Comparison of ENCODE assay signal across 14 mouse cellular contexts in the genomic region with DNA sequence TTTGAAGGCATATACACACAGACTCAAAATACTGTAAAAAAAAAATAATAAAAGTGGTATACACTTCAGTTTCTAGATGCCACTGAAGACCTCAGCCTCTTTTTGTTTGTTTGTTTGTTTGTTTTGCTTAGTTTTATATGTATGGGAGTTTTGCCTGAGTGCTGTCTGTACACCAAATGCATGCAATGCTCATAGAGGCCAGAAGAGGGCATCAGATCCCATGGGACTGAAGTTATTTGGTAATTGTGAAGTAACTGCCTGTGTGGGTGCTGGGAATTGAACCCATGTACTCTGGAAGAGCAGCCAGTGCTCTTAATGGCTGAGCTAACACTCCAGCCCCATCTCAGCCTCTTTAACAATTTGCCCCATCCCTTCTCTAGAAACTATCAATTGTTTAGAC. TPM values are rescaled to one million over a fixed set of nuclear protein-coding genes. Genes with fewer than 3 reads are reported as not detected.
DNase-seq lines count a peak whose midpoint lies in the region; ATAC-seq and TF ChIP-seq lines count a peak whose summit lies in the region.
"Had no signal": no experiment of that assay in that cellular context is flagged by ENCODE, and none has a peak within 500 bp of the region (broad histone marks: within the 10 kb centered on the region; RNA-seq: fewer than 3 reads in every experiment).

No protein-coding gene starts in this region.

- no peaks in the 10 kb centered on the region for H3K79me2 ChIP-seq in heart, adult 2 months (replicated peaks; ENCODE audit: control insufficient read depth, insufficient read depth, low read length)

- H3K4me3 ChIP-seq in heart, adult 2 months = no peak overlapping the region
- H3K4me3 ChIP-seq in heart, embryonic 11.5 days (ENCODE audit: low read depth, low read length) = no peak overlapping the region
- no peak overlapping the region for H3K4me3 ChIP-seq in midbrain, embryonic 10.5 days
- H3K4me3 ChIP-seq in midbrain, embryonic 15.5 days = no peak overlapping the region
- H3K4me3 ChIP-seq in small intestine, adult 2 months (ENCODE audit: low read depth, low read length) = no peak overlapping the region
- H3K4me3 ChIP-seq: megakaryocyte, embryonic 14.5 days; stomach, embryonic 15.5 days had no signal

- no peak overlapping the region for H3K4me2 ChIP-seq in heart, embryonic 11.5 days
- no peak overlapping the region for H3K4me2 ChIP-seq in midbrain, embryonic 15.5 days
- H3K4me2 ChIP-seq: stomach, embryonic 15.5 days had no signal

- peak; percentile 58 for TF ChIP-seq CTCF in heart, adult 2 months (IDR thresholded peaks at IDR 0.05)
- peak; percentile 16; the same call in 1 of the 2 replicates for TF ChIP-seq CTCF in small intestine, adult 2 months (IDR thresholded peaks at IDR 0.05; ENCODE audit: extremely low read depth, insufficient read length, insufficient replicate concordance, low read depth, low read length)

- no peaks in the 10 kb centered on the region for H3K9me3 ChIP-seq in heart, embryonic 11.5 days (replicated peaks; ENCODE audit: control insufficient read depth, low read length)
- H3K9me3 ChIP-seq in midbrain, embryonic 10.5 days (replicated peaks) = no peaks in the 10 kb centered on the region
- H3K9me3 ChIP-seq in midbrain, embryonic 15.5 days = no peaks in the 10 kb centered on the region
- H3K9me3 ChIP-seq: megakaryocyte, embryonic 14.5 days; stomach, embryonic 15.5 days had no signal

- H3K27me3 ChIP-seq in heart, adult 2 months (ENCODE audit: control insufficient read depth, insufficient read depth, low read length) = no peaks in the 10 kb centered on the region
- H3K27me3 ChIP-seq in heart, embryonic 11.5 days (ENCODE audit: control insufficient read depth, insufficient read depth, low read length) = peaks cover 7% of the 10 kb centered on the region; the same call in 1 of the 2 replicates
- peaks cover 35% of the 10 kb centered on the region for H3K27me3 ChIP-seq in midbrain, embryonic 10.5 days (ENCODE audit: low read depth, poor library complexity, severe bottlenecking)
- no peaks in the 10 kb centered on the region; the same call in 1 of the 2 replicates for H3K27me3 ChIP-seq in midbrain, embryonic 15.5 days (replicated peaks)
- H3K27me3 ChIP-seq in small intestine, adult 2 months (ENCODE audit: control insufficient read depth, insufficient read depth, low read length) = no peaks in the 10 kb centered on the region
- H3K27me3 ChIP-seq: Patski; stomach, embryonic 15.5 days had no signal

- no peak overlapping the region for H3K9ac ChIP-seq in heart, adult 2 months (ENCODE audit: low read depth, low read length)
- no peak overlapping the region for H3K9ac ChIP-seq in heart, embryonic 11.5 days (ENCODE audit: low read depth, low read length)
- H3K9ac ChIP-seq in midbrain, embryonic 15.5 days = no peak overlapping the region
- H3K9ac ChIP-seq: stomach, embryonic 15.5 days had no signal

- no peak for TF ChIP-seq POLR2A in heart, adult 2 months (IDR thresholded peaks at IDR 0.05; ENCODE audit: insufficient read depth, low read depth, low read length)
- TF ChIP-seq POLR2A in small intestine, adult 2 months (IDR thresholded peaks at IDR 0.05; ENCODE audit: low read depth, low read length) = no peak

- no peak for TF ChIP-seq EP300 in heart, adult 2 months (IDR thresholded peaks at IDR 0.05; ENCODE audit: insufficient read depth, low read depth, low read length)

- H3K4me1 ChIP-seq in heart, adult 2 months (ENCODE audit: control insufficient read depth, insufficient read depth, low read length) = no peaks in the 10 kb centered on the region
- H3K4me1 ChIP-seq in heart, embryonic 11.5 days (ENCODE audit: control insufficient read depth, insufficient read depth, low read length) = peaks cover 27% of the 10 kb centered on the region
- peaks cover 29% of the 10 kb centered on the region for H3K4me1 ChIP-seq in midbrain, embryonic 10.5 days
- peaks cover 9% of the 10 kb centered on the region for H3K4me1 ChIP-seq in midbrain, embryonic 15.5 days
- H3K4me1 ChIP-seq in small intestine, adult 2 months (ENCODE audit: control insufficient read depth, insufficient read depth, insufficient read length, low read length) = peaks cover 9% of the 10 kb centered on the region

- H3K36me3 ChIP-seq in heart, adult 2 months (ENCODE audit: control insufficient read depth, insufficient read depth, low read length) = no peaks in the 10 kb centered on the region
- no peaks in the 10 kb centered on the region for H3K36me3 ChIP-seq in heart, embryonic 11.5 days (ENCODE audit: control insufficient read depth, insufficient read depth, low read length)
- H3K36me3 ChIP-seq in midbrain, embryonic 10.5 days = no peaks in the 10 kb centered on the region
- H3K36me3 ChIP-seq in midbrain, embryonic 15.5 days (replicated peaks) = no peaks in the 10 kb centered on the region
- no peaks in the 10 kb centered on the region for H3K36me3 ChIP-seq in small intestine, adult 2 months (ENCODE audit: control insufficient read depth, insufficient read depth, low read length)
- H3K36me3 ChIP-seq: stomach, embryonic 15.5 days had no signal

- intact Hi-C loops in heart, adult 2 months (cut with DNase I) = no loop called here

- ATAC-seq in heart, embryonic 11.5 days (replicated peaks; ENCODE audit: insufficient number of reproducible peaks, low FRiP score, low TSS enrichment) = no peak
- ATAC-seq in midbrain, embryonic 15.5 days (replicated peaks) = no peak
- ATAC-seq: intestine, embryonic 16.5 days; Patski had no signal

- DNase-seq in heart, adult 2 months = no peak
- DNase-seq in midbrain, embryonic 10.5 days (ENCODE audit: low spot score) = peak; percentile 34
- peak; percentile 56 for DNase-seq in adipocyte (ENCODE audit: low spot score)
- no peak for DNase-seq in urinary bladder, postnatal 10 days (ENCODE audit: low spot score)
- no peak for DNase-seq in frontal cortex, postnatal 14 days (ENCODE audit: low spot score in 2 of 2)
- DNase-seq: heart, adult 11 months had no signal

- no peak overlapping the region for H3K27ac ChIP-seq in heart, adult 2 months
- no peak overlapping the region for H3K27ac ChIP-seq in heart, embryonic 11.5 days (ENCODE audit: low read depth, low read length)
- no peak overlapping the region for H3K27ac ChIP-seq in midbrain, embryonic 10.5 days (replicated peaks)
- no peak overlapping the region for H3K27ac ChIP-seq in midbrain, embryonic 15.5 days
- H3K27ac ChIP-seq in small intestine, adult 2 months (ENCODE audit: insufficient read depth, low read depth, low read length) = no peak overlapping the region
- H3K27ac ChIP-seq: stomach, embryonic 15.5 days had no signal

RNA-seq across cellular contexts. Expression of gene Smim1, which starts 2.6 kb away (rescaled TPM):
- 1 to 10 TPM; 5.7 to 7.8 TPM for total RNA-seq in heart, adult 2 months (2021)
- 24.7 and 29.2 TPM in 2 replicates for polyA plus RNA-seq in heart, adult 2 months (2012; rRNA removed)
- polyA plus RNA-seq in heart, embryonic 11.5 days (2014; fragmentation: Nextera tagmentation; extraction: Ambion mirVana) = 95.7 and 104 TPM in 2 replicates
- polyA plus RNA-seq in midbrain, embryonic 10.5 days (2016; fragmentation: Nextera tagmentation; extraction: Ambion mirVana) = 18.4 and 21.2 TPM in 2 replicates
- polyA plus RNA-seq in midbrain, embryonic 15.5 days (2015; fragmentation: Nextera tagmentation; extraction: Ambion mirVana) = 8.2 and 11.5 TPM in 2 replicates
- polyA plus RNA-seq in small intestine, adult 2 months (2012; rRNA removed) = 6.5 and 11.0 TPM in 2 replicates

RNA-seq across cellular contexts. Expression of gene Ccdc27, which starts 13.8 kb away (rescaled TPM):
- total RNA-seq in heart, adult 2 months (2021) = not detected
- polyA plus RNA-seq in heart, adult 2 months (2012; rRNA removed) = not detected in 2 replicates
- polyA plus RNA-seq in heart, embryonic 11.5 days (2014; fragmentation: Nextera tagmentation; extraction: Ambion mirVana) = not detected in 2 replicates
- not detected in 2 replicates for polyA plus RNA-seq in midbrain, embryonic 10.5 days (2016; fragmentation: Nextera tagmentation; extraction: Ambion mirVana)
- not detected in 2 replicates for polyA plus RNA-seq in midbrain, embryonic 15.5 days (2015; fragmentation: Nextera tagmentation; extraction: Ambion mirVana)
- polyA plus RNA-seq in small intestine, adult 2 months (2012; rRNA removed) = not detected in 2 replicates
- polyA plus RNA-seq: erythroblast, embryonic 14.5 days; intestine, embryonic 16.5 days had no signal

RNA-seq across cellular contexts. Expression of gene Lrrc47, which starts 17.1 kb away (rescaled TPM):
- total RNA-seq in heart, adult 2 months (2021) = 10 to 100 TPM; 28.6 to 28.7 TPM
- polyA plus RNA-seq in heart, adult 2 months (2012; rRNA removed) = 29.7 and 35.6 TPM in 2 replicates
- 13.4 and 14.7 TPM in 2 replicates for polyA plus RNA-seq in heart, embryonic 11.5 days (2014; fragmentation: Nextera tagmentation; extraction: Ambion mirVana)
- 21.3 and 23.0 TPM in 2 replicates for polyA plus RNA-seq in midbrain, embryonic 10.5 days (2016; fragmentation: Nextera tagmentation; extraction: Ambion mirVana)
- polyA plus RNA-seq in midbrain, embryonic 15.5 days (2015; fragmentation: Nextera tagmentation; extraction: Ambion mirVana) = 23.1 and 25.6 TPM in 2 replicates
- polyA plus RNA-seq in small intestine, adult 2 months (2012; rRNA removed) = 33.6 and 63.5 TPM in 2 replicates

RNA-seq across cellular contexts. Expression of gene Cep104, which starts 53.7 kb away (rescaled TPM):
- total RNA-seq in heart, adult 2 months (2021) = 10 to 100 TPM; 28.1 to 31.5 TPM
- polyA plus RNA-seq in heart, adult 2 months (2012; rRNA removed) = 19.6 and 20.1 TPM in 2 replicates
- polyA plus RNA-seq in heart, embryonic 11.5 days (2014; fragmentation: Nextera tagmentation; extraction: Ambion mirVana) = 11.4 and 14.3 TPM in 2 replicates
- 21.5 and 22.8 TPM in 2 replicates for polyA plus RNA-seq in midbrain, embryonic 10.5 days (2016; fragmentation: Nextera tagmentation; extraction: Ambion mirVana)
- 21.0 and 21.9 TPM in 2 replicates for polyA plus RNA-seq in midbrain, embryonic 15.5 days (2015; fragmentation: Nextera tagmentation; extraction: Ambion mirVana)
- polyA plus RNA-seq in small intestine, adult 2 months (2012; rRNA removed) = 5.5 and 9.3 TPM in 2 replicates

RNA-seq across cellular contexts. Expression of gene Dffb, which starts 53.7 kb away (rescaled TPM):
- total RNA-seq in heart, adult 2 months (2021) = 1 to 10 TPM; 2.7 to 3.0 TPM
- 5.3 and 7.7 TPM in 2 replicates for polyA plus RNA-seq in heart, adult 2 months (2012; rRNA removed)
- polyA plus RNA-seq in heart, embryonic 11.5 days (2014; fragmentation: Nextera tagmentation; extraction: Ambion mirVana) = 4.9 and 7.5 TPM in 2 replicates
- 13.1 and 14.3 TPM in 2 replicates for polyA plus RNA-seq in midbrain, embryonic 10.5 days (2016; fragmentation: Nextera tagmentation; extraction: Ambion mirVana)
- 11.5 and 12.6 TPM in 2 replicates for polyA plus RNA-seq in midbrain, embryonic 15.5 days (2015; fragmentation: Nextera tagmentation; extraction: Ambion mirVana)
- 15.4 and 30.5 TPM in 2 replicates for polyA plus RNA-seq in small intestine, adult 2 months (2012; rRNA removed)

Comparison
In these comparisons a context has a peak if more than half of its experiments do, and no peak if none do; other contexts are left out.
1. DNase-seq: peak in midbrain, embryonic 10.5 days (single experiment) and adipocyte (single experiment); none in heart, adult 2 months (0 of 2), urinary bladder, postnatal 10 days (single experiment) and frontal cortex, postnatal 14 days (0 of 2).